Mouse (Mus musculus) cortical plate, adult 2 months (tissue): Measurements from ENCODE around the gene Wrap53. TPM values are rescaled to one million over a fixed set of nuclear protein-coding genes. Genes with fewer than 3 reads are reported as not detected.
"Not testable (repeated sequence)": the region's sequence is repeated elsewhere in the genome, so short reads cannot be mapped to it uniquely, and the experiment has no call there.

Experiments
- H3K27ac ChIP-seq: fragments of 200-500 bp; 2 replicates; pipeline ENCODE4 v1.5.1; 2012; ENCODE audit warnings: low read length, control low read depth, inconsistent platforms; ENCODE audit not compliant: insufficient read depth
- H3K4me1 ChIP-seq: fragments of 200-500 bp; 2 replicates; pipeline ENCODE4 v1.6.1; 2011; ENCODE audit warnings: low read length; ENCODE audit not compliant: control insufficient read depth, insufficient read depth
- H3K4me3 ChIP-seq: fragments of 200-500 bp; 2 replicates; pipeline ENCODE4 v1.5.1; 2011; ENCODE audit warnings: mild to moderate bottlenecking, low read length, control low read depth; ENCODE audit not compliant: insufficient read depth
- CTCF ChIP-seq: fragments of 200-500 bp; IDR thresholded peaks from 2 replicates; pipeline ENCODE4 v1.5.1; 2011; ENCODE audit warnings: mild to moderate bottlenecking, control low read depth, low read length; ENCODE audit not compliant: insufficient read depth; ENCODE audit errors: extremely low read depth
- POLR2A ChIP-seq: fragments of 200-500 bp; IDR thresholded peaks from 2 replicates; pipeline ENCODE4 v1.6.1; 2011; ENCODE audit warnings: mild to moderate bottlenecking, low read length, control low read depth; ENCODE audit not compliant: insufficient read depth; ENCODE audit errors: extremely low read depth
- polyA plus RNA-seq: library from polyadenylated mRNA; depleted of rRNA; stranded (reverse); fragments of >200 nt; gene quantifications from 2 replicates; pipeline ENCODE4 v1.2.3, GENCODE M21; 2012; rRNA removed

The Wrap53 gene
- polyA plus RNA-seq = 13.6 and 14.3 TPM in 2 replicates

- Histone ChIP-seq H3K27ac (peak within 1 kb of the TSS; percentile 73), H3K4me1 (peaks cover 9% of the 10 kb centered on the region; the same call in 1 of the 2 replicates), H3K4me3 (peak within 1 kb of the TSS; percentile 62)
- no peak for TF ChIP-seq CTCF
- TF ChIP-seq POLR2A = peak; percentile 59; the same call in 1 of the 2 replicates
These were observed at the start of gene Wrap53, which contains the start of gene Trp53 for GRCm38 (mm10) chr11:69580091-69580514. Wrap53 (minus strand) TSS chr11:69580255. Trp53 (plus strand) TSS chr11:69580359.

DNA sequence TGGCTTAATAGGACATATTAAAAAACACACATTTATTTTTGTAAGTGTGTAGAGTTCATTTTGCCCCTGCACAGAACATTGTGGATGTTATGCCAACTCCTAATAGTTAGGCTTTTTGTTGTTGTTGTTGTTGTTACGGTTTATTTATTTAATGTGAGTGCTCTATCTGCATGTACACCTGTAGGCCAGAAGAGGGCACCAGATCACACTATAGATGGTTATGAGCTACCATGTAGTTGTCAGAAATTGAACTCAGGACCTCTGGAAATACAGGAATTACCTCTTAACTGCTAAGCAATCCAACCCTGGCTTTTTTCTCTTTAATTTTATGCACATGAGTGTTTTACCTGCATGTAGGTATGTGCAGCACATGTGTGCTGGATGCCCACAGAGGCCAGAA, 49.7 kb upstream of the Wrap53 start:
- TF ChIP-seq POLR2A (no peak), CTCF (no peak)
- H3K4me1 ChIP-seq = peaks cover 1% of the 10 kb centered on the region; the same call in 1 of the 2 replicates

DNA sequence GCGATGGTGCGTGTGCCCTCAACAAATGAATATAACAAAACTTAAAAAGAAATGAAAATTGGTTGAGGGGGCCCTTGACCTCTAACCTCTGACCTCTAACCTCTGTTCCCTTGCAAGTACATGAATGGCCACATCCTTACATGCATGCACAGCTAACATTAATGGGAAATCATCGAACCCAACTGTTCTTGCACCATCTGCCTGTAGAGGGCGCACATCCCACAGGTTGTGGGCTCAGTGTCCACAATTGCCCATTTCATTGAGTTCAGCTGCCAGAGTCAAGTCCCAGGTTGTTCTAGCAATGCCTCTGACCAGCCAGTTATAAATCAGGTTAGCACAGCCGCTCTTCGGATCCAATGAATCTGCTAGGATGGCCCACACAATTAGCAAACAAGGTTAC, 48.2 kb upstream of the Wrap53 start:
- TF ChIP-seq CTCF (peak; percentile 97), POLR2A (no peak)
- no peak overlapping the region for H3K4me3 ChIP-seq
- H3K4me1 ChIP-seq = no peaks in the 10 kb centered on the region
- no peak overlapping the region for H3K27ac ChIP-seq

More for the DNA sequence above, 49.7 kb upstream of the Wrap53 start:
- Histone ChIP-seq H3K4me3 (no peak overlapping the region), H3K27ac (no peak overlapping the region)

GRCm38 (mm10) chr11:69624339-69624738, 44.3 kb upstream of the Wrap53 start:
- H3K27ac ChIP-seq, H3K4me3 ChIP-seq: not testable (repeated sequence)

GRCm38 (mm10) chr11:69623006-69623405, 43.0 kb upstream of the Wrap53 start:
- TF ChIP-seq CTCF (no peak), POLR2A (no peak)
- H3K27ac ChIP-seq = no peak overlapping the region
- peak overlapping the region; percentile 59 for H3K4me3 ChIP-seq
- H3K4me1 ChIP-seq = peaks cover 3% of the 10 kb centered on the region; the same call in 1 of the 2 replicates

More at GRCm38 (mm10) chr11:69624339-69624738, 44.3 kb upstream of the Wrap53 start:
- not testable (repeated sequence) for H3K4me1 ChIP-seq

DNA sequence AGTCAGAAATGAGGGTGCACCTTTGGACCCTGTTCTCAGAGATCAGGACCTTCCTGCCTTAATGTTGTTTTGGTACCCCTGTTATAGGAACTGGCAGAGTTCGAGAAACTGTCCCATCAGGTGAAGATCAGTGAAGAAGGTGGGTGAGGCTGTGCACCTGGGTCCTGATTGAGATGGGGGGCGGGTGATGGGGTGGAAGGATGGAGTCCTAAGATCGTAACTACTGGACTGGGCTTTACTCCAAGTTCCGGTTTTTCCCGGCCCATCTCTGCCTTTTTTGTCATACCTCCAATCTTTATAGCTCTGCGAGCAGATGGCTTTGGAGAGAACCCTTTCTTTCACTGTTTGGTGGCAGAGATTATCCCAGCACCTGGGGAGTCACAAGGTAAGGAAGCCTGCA, 42.4 kb upstream of the Wrap53 start:
- Histone ChIP-seq H3K4me3 (peak overlapping the region; percentile 59), H3K27ac (no peak overlapping the region), H3K4me1 (peaks cover 3% of the 10 kb centered on the region; the same call in 1 of the 2 replicates)
- TF ChIP-seq CTCF = no peak
- no peak for TF ChIP-seq POLR2A

GRCm38 (mm10) chr11:69621571-69622268, 41.7 kb upstream of the Wrap53 start, which contains the start of gene Sat2:
Sat2 (plus strand) TSS chr11:69622024.
- Histone ChIP-seq H3K4me1 (peaks cover 3% of the 10 kb centered on the region; the same call in 1 of the 2 replicates), H3K27ac (0 out of 2 replicates have a peak within 1 kb of the TSS, but pooled peaks have one; percentile 43), H3K4me3 (peak within 1 kb of the TSS; percentile 59)
- TF ChIP-seq POLR2A = peak; percentile 50; the same call in 1 of the 2 replicates
- no peak for TF ChIP-seq CTCF

DNA sequence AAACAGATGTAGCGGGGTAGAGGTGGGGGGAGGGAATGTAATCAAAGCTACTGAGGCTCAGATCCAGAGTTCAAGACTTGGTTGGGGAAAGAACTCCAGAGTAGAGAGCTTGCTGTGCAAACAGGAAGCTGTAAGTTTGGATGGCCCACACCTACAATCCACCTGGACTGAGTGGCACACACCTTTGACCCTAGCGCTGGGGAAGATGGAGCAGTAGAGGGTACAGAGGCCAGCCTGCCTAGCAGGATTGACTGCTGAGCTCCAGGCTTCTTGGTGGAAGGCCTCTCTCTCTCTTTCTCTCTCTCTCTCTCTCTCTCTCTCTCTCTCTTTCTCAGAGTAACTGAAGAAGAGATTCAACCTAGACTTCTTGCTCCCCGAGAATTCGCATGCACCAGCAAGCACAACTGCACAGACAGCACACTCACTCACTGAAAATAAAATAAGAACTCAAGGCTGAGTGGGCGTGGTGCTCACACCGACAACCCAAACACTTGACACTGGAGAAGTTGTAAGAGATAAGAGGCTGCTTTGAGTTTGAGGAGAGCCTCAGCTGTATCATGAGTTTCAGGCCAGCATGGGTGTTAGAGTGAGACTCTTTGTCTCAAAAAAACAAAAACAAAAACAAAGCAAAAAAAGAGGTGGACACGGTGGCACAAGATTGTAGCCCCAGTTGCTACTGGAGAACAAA, 40.5 kb upstream of the Wrap53 start:
- TF ChIP-seq POLR2A = no peak
- no peak for TF ChIP-seq CTCF
- Histone ChIP-seq H3K27ac (no peak overlapping the region), H3K4me3 (no peak overlapping the region; the same call in 1 of the 2 replicates), H3K4me1 (peaks cover 3% of the 10 kb centered on the region; the same call in 1 of the 2 replicates)

DNA sequence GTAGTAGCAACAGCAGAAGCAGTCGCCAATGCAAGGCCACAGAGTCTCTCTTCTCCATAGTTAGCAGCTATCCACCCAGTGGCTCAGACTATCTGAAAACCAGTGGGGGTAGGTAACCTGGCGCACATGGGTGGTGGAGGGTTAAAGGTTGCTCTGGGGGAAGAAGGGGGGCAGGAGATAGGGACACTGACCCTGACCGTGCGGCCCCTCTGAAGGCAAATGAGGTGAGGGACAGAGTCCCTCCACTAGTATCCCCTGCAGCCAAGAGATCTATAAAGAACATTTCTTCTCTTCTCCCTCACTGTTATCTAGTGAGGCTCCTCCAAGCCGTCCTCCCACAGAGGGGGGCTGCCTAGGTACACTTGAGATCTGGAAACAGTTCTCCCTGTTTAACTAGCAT, 37.8 kb upstream of the Wrap53 start, which contains the start of gene Shbg:
Gene Shbg, minus strand, starts transcription at position 101 of the 400 bp plus-strand sequence.
- TF ChIP-seq POLR2A (no peak), CTCF (no peak)
- no peak within 1 kb of the TSS for H3K4me3 ChIP-seq
- H3K27ac ChIP-seq = no peak within 1 kb of the TSS
- H3K4me1 ChIP-seq = peaks cover 2% of the 10 kb centered on the region; the same call in 1 of the 2 replicates

GRCm38 (mm10) chr11:69616781-69617180, 36.7 kb upstream of the Wrap53 start:
- no peak overlapping the region for H3K4me3 ChIP-seq
- TF ChIP-seq POLR2A (no peak), CTCF (no peak)
- no peak overlapping the region for H3K27ac ChIP-seq
- no peaks in the 10 kb centered on the region for H3K4me1 ChIP-seq

DNA sequence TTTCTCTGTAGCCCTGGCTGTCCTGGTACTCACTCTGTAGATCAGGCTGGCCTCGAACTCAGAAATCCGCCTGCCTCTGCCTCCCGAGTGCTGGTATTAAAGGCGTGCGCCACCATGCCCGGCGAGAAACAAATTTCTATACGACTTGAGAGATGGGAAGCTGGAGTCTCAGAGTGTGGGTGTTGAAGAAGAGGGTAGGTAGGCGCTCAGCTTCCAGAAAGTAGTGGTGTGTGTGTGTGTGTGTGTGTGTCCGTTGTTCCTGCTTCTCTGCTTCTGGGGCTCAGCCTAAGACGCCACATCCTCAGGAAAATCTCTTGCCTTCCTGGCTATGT, 34.2 kb upstream of the Wrap53 start:
- not testable (repeated sequence) for H3K27ac ChIP-seq, H3K4me1 ChIP-seq, H3K4me3 ChIP-seq
